8 mouse cellular contexts compared by ENCODE assay signal in genomic region chr7:133782717-133783435, GRCm38 (mm10). TPM values are rescaled to one million over a fixed set of nuclear protein-coding genes. Genes with fewer than 3 reads are reported as not detected.
DNase-seq lines count a peak whose midpoint lies in the region; ATAC-seq and TF ChIP-seq lines count a peak whose summit lies in the region.

Dhx32 (minus strand) TSS chr7:133782726.

- ATAC-seq in embryonic facial prominence, embryonic 14.5 days (ENCODE audit: low read depth) = peak; percentile 67
- peak; percentile 75 for ATAC-seq in kidney, embryonic 14.5 days (ENCODE audit: low FRiP score, low TSS enrichment)
- peak; percentile 95 for ATAC-seq in liver, embryonic 11.5 days (replicated peaks; ENCODE audit: low FRiP score)
- ATAC-seq in stomach, postnatal 0 days (ENCODE audit: low FRiP score, low TSS enrichment) = peak; percentile 98

- TF ChIP-seq EP300 in stomach, postnatal 0 days (optimal IDR thresholded peaks at IDR 0.05) = no peak

- H3ac ChIP-seq in myocyte (ENCODE audit: control insufficient read depth, insufficient read length) = no peak within 1 kb of the TSS

- no peaks in the 10 kb centered on the region for H3K9me3 ChIP-seq in embryonic facial prominence, embryonic 14.5 days (ENCODE audit: control insufficient read depth, low read length)
- no peaks in the 10 kb centered on the region for H3K9me3 ChIP-seq in kidney, embryonic 14.5 days (ENCODE audit: control insufficient read depth, low read length)
- H3K9me3 ChIP-seq in liver, embryonic 11.5 days (ENCODE audit: control insufficient read depth, low read length) = no peaks in the 10 kb centered on the region
- no peaks in the 10 kb centered on the region for H3K9me3 ChIP-seq in stomach, postnatal 0 days (ENCODE audit: control insufficient read depth, low read length)

- no peak within 1 kb of the TSS for H3K4me2 ChIP-seq in embryonic facial prominence, embryonic 14.5 days (ENCODE audit: low read depth, low read length)
- no peak within 1 kb of the TSS; the same call in 1 of the 2 replicates for H3K4me2 ChIP-seq in kidney, embryonic 14.5 days (replicated peaks; ENCODE audit: low read depth, low read length)
- H3K4me2 ChIP-seq in liver, embryonic 11.5 days = peak within 1 kb of the TSS; percentile 41
- H3K4me2 ChIP-seq in myocyte (ENCODE audit: low read depth) = no peak within 1 kb of the TSS
- H3K4me2 ChIP-seq in stomach, postnatal 0 days (replicated peaks; ENCODE audit: low read depth) = peak within 1 kb of the TSS; percentile 46

- H3K79me2 ChIP-seq in myocyte (ENCODE audit: control insufficient read depth, insufficient read depth) = no peaks in the 10 kb centered on the region

- H3K27me3 ChIP-seq in embryonic facial prominence, embryonic 14.5 days (replicated peaks; ENCODE audit: control insufficient read depth, insufficient read depth, low read length) = no peaks in the 10 kb centered on the region
- H3K27me3 ChIP-seq in kidney, embryonic 14.5 days (ENCODE audit: control insufficient read depth, insufficient read depth, low read length) = no peaks in the 10 kb centered on the region
- no peaks in the 10 kb centered on the region for H3K27me3 ChIP-seq in liver, embryonic 11.5 days (replicated peaks; ENCODE audit: control insufficient read depth, insufficient read depth, low read length)
- H3K27me3 ChIP-seq in myocyte (ENCODE audit: control insufficient read depth, insufficient read depth, insufficient read length) = no peaks in the 10 kb centered on the region
- no peaks in the 10 kb centered on the region for H3K27me3 ChIP-seq in stomach, postnatal 0 days (ENCODE audit: control insufficient read depth, insufficient read depth, low read length)

- H3K9ac ChIP-seq in embryonic facial prominence, embryonic 14.5 days (ENCODE audit: low read depth, low read length) = no peak within 1 kb of the TSS
- H3K9ac ChIP-seq in kidney, embryonic 14.5 days (ENCODE audit: low read depth, low read length) = no peak within 1 kb of the TSS
- H3K9ac ChIP-seq in liver, embryonic 11.5 days (ENCODE audit: low read depth, low read length) = no peak within 1 kb of the TSS
- peak within 1 kb of the TSS; percentile 59 for H3K9ac ChIP-seq in stomach, postnatal 0 days (ENCODE audit: low read length)

- TF ChIP-seq POLR2A in myocyte (IDR thresholded peaks at IDR 0.05; ENCODE audit: insufficient read length, low read depth) = no peak

- no peak within 1 kb of the TSS for H3K4me3 ChIP-seq in embryonic facial prominence, embryonic 14.5 days (ENCODE audit: low read depth, low read length)
- no peak within 1 kb of the TSS for H3K4me3 ChIP-seq in kidney, embryonic 14.5 days (ENCODE audit: low read length)
- H3K4me3 ChIP-seq in liver, embryonic 11.5 days (ENCODE audit: low read depth, low read length) = no peak within 1 kb of the TSS
- H3K4me3 ChIP-seq in myocyte = no peak within 1 kb of the TSS
- peak within 1 kb of the TSS; percentile 29 for H3K4me3 ChIP-seq in stomach, postnatal 0 days (ENCODE audit: low read depth, low read length)

- H3K36me3 ChIP-seq in embryonic facial prominence, embryonic 14.5 days (ENCODE audit: control insufficient read depth, insufficient read depth, low read length) = no peaks in the 10 kb centered on the region
- no peaks in the 10 kb centered on the region for H3K36me3 ChIP-seq in kidney, embryonic 14.5 days (ENCODE audit: control insufficient read depth, insufficient read depth, low read length)
- no peaks in the 10 kb centered on the region for H3K36me3 ChIP-seq in liver, embryonic 11.5 days (ENCODE audit: control insufficient read depth, insufficient read depth, low read length)
- no peaks in the 10 kb centered on the region for H3K36me3 ChIP-seq in myocyte (ENCODE audit: control insufficient read depth, insufficient read depth)
- H3K36me3 ChIP-seq in stomach, postnatal 0 days (ENCODE audit: control insufficient read depth, insufficient read depth, low read length) = no peaks in the 10 kb centered on the region

- no peak within 1 kb of the TSS for H3K27ac ChIP-seq in embryonic facial prominence, embryonic 14.5 days (replicated peaks; ENCODE audit: low read depth, low read length)
- H3K27ac ChIP-seq in kidney, embryonic 14.5 days (ENCODE audit: low read depth, low read length) = no peak within 1 kb of the TSS
- no peak within 1 kb of the TSS for H3K27ac ChIP-seq in liver, embryonic 11.5 days (ENCODE audit: low read depth, low read length)
- peak within 1 kb of the TSS; percentile 95 for H3K27ac ChIP-seq in stomach, postnatal 0 days (replicated peaks)

- WGBS in embryonic facial prominence, embryonic 14.5 days = 19% methylated on average over 18 of the region's 18 CpGs
- WGBS in kidney, embryonic 14.5 days = 26% methylated on average over 18 of the region's 18 CpGs
- 21% methylated on average over 18 of the region's 18 CpGs for WGBS in liver, embryonic 11.5 days
- 22% methylated on average over 18 of the region's 18 CpGs for WGBS in stomach, postnatal 0 days

- peak; percentile 89 for TF ChIP-seq CTCF in stomach, postnatal 0 days (IDR thresholded peaks at IDR 0.05; ENCODE audit: low read depth)

- no peaks in the 10 kb centered on the region for H3K4me1 ChIP-seq in embryonic facial prominence, embryonic 14.5 days (ENCODE audit: control insufficient read depth, insufficient read depth, low read length)
- H3K4me1 ChIP-seq in kidney, embryonic 14.5 days (ENCODE audit: control insufficient read depth, insufficient read depth, low read length) = 0 out of 2 replicates have a peak, but pooled peaks cover 5% of the 10 kb centered on the region
- no peaks in the 10 kb centered on the region for H3K4me1 ChIP-seq in liver, embryonic 11.5 days (replicated peaks; ENCODE audit: control insufficient read depth, insufficient read depth, low read length)
- no peaks in the 10 kb centered on the region for H3K4me1 ChIP-seq in stomach, postnatal 0 days (replicated peaks; ENCODE audit: control insufficient read depth, insufficient read depth)

- peak; percentile 50 to 72 for DNase-seq in left cerebral cortex, adult 18-20 months (ENCODE audit: low spot score in 2 of 2)
- DNase-seq in left cerebral cortex, adult 11 months (ENCODE audit: low spot score) = no peak
- DNase-seq in embryonic facial prominence, embryonic 14.5 days (ENCODE audit: low spot score) = peak; percentile 87
- DNase-seq in heart, adult 9 months (ENCODE audit: low spot score in 2 of 2) = peak; percentile 47 to 68
- DNase-seq in liver, embryonic 11.5 days (ENCODE audit: low spot score) = peak; percentile 54
- peak; percentile 90 for DNase-seq in stomach, postnatal 0 days (ENCODE audit: low spot score)

TF ChIP-seq in myocyte, 11 proteins besides CTCF, POLR2A, EP300 and RAD21:
- TF ChIP-seq SRF (IDR thresholded peaks at IDR 0.05; ENCODE audit: control insufficient read depth, insufficient read length, low read depth) (no peak), MYOG (IDR thresholded peaks at IDR 0.05; ENCODE audit: control insufficient read depth in 1 of 3, insufficient read depth in 1 of 3, insufficient read length in 2 of 3, low read depth in 2 of 3) (no peak), CEBPB (IDR thresholded peaks at IDR 0.05; ENCODE audit: insufficient read depth, poor library complexity, severe bottlenecking) (no peak), TCF12 (IDR thresholded peaks at IDR 0.05; ENCODE audit: insufficient read depth, poor library complexity, severe bottlenecking) (no peak), TCF3 (IDR thresholded peaks at IDR 0.05; ENCODE audit: insufficient read length, low read depth) (no peak), REST (IDR thresholded peaks at IDR 0.05; ENCODE audit: insufficient read depth, insufficient read length) (no peak), MYOD1 (IDR thresholded peaks at IDR 0.05; ENCODE audit: control insufficient read depth in 1 of 3, insufficient read length in 2 of 3, low read depth in 2 of 3) (no peak), USF1 (IDR thresholded peaks at IDR 0.05; ENCODE audit: low read depth) (no peak), POLR2AphosphoS2 (IDR thresholded peaks at IDR 0.05; ENCODE audit: insufficient read length, low read depth) (no peak), E2F4 (IDR thresholded peaks at IDR 0.05; ENCODE audit: insufficient read depth) (no peak), MAX (IDR thresholded peaks at IDR 0.05; ENCODE audit: low read depth) (no peak)
TF ChIP-seq in myocyte: peak in this region for 0.

RNA-seq across cellular contexts. Expression of gene Dhx32, which starts in this region (rescaled TPM):
- total RNA-seq in left cerebral cortex, adult 18-20 months (2021) = 10 to 100 TPM; 34.4 to 36.4 TPM
- 29.4 and 32.2 TPM in 2 replicates for polyA plus RNA-seq in embryonic facial prominence, embryonic 14.5 days (2014; fragmentation: Nextera tagmentation; extraction: Ambion mirVana)
- polyA plus RNA-seq in kidney, embryonic 14.5 days (2014; fragmentation: Nextera tagmentation; extraction: Ambion mirVana) = 13.6 and 19.9 TPM in 2 replicates
- polyA plus RNA-seq in liver, embryonic 11.5 days (2014; fragmentation: Nextera tagmentation; extraction: Ambion mirVana) = 22.6 and 25.2 TPM in 2 replicates
- polyA plus RNA-seq in myocyte (2012; fragmentation: generic; extraction: Trizol) = 31.9 TPM
- 57.6 and 59.8 TPM in 2 replicates for polyA plus RNA-seq in stomach, postnatal 0 days (2015; fragmentation: Nextera tagmentation; extraction: Ambion mirVana)

Comparison
In these comparisons a context has a peak if more than half of its experiments do, and no peak if none do; other contexts are left out.
1. H3K4me2 ChIP-seq: peak in liver, embryonic 11.5 days (single experiment) and stomach, postnatal 0 days (single experiment); none in embryonic facial prominence, embryonic 14.5 days (single experiment), kidney, embryonic 14.5 days (single experiment) and myocyte (single experiment).
2. Peak in every context shown above with its lines, with median percentiles within 50 percentile points of each other: ATAC-seq.